ENCODE assay signal across 10 mouse cellular contexts in the genomic region with DNA sequence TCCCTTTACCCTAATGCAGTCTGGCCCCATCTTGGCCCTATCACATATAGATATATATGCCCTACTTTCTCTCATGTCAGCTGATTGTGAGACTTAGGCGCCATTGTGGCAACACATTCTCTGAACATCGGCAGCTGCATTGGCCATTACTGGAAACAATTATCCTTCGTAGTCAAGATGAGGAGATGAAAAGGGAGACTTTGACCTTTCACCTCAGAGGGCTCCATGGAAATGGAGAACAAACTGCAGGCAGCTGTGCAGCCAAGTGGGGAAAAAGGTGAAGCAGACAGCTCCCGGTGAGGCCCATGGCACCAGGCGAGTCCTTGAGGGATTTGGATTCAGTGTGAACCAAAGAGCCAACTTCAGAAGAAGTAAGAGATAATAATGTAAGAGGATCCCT.
"Had no signal": no experiment of that assay in that cellular context is flagged by ENCODE, and none has a peak within 500 bp of the region (broad histone marks: within the 10 kb centered on the region; RNA-seq: fewer than 3 reads in every experiment).

No protein-coding gene starts in this region.

- H3K4me1 ChIP-seq: limb, embryonic 15.5 days; liver, embryonic 13.5 days; neural tube, embryonic 12.5 days had no signal

- H3K4me3 ChIP-seq: limb, embryonic 15.5 days; liver, embryonic 13.5 days; midbrain, embryonic 10.5 days; neural tube, embryonic 12.5 days had no signal

- H3K9ac ChIP-seq: limb, embryonic 15.5 days; liver, embryonic 13.5 days; neural tube, embryonic 12.5 days had no signal

- H3K36me3 ChIP-seq: liver, embryonic 13.5 days had no signal

- H3K27ac ChIP-seq: limb, embryonic 15.5 days; liver, embryonic 13.5 days; midbrain, embryonic 10.5 days; neural tube, embryonic 12.5 days had no signal

- H3K27me3 ChIP-seq: limb, embryonic 15.5 days; liver, embryonic 13.5 days; neural tube, embryonic 12.5 days had no signal

- H3K4me2 ChIP-seq: limb, embryonic 15.5 days; liver, embryonic 13.5 days; neural tube, embryonic 12.5 days had no signal

- H3K9me3 ChIP-seq: limb, embryonic 15.5 days; liver, embryonic 13.5 days; midbrain, embryonic 10.5 days; neural tube, embryonic 12.5 days had no signal

- DNase-seq: kidney, adult 11 months; layer of hippocampus, postnatal 36 days; liver, embryonic 13.5 days; lung, adult 18-20 months; midbrain, embryonic 14.5 days; thymus, adult 18-20 months; thymus, postnatal 25 days had no signal
